Mouse (Mus musculus) small intestine, adult 2 months (tissue): Measurements from ENCODE around the gene Trim67. TPM values are rescaled to one million over a fixed set of nuclear protein-coding genes. Genes with fewer than 3 reads are reported as not detected.

Experiments
- H3K27ac ChIP-seq: fragments of 200-500 bp; 2 replicates; pipeline ENCODE4 v1.5.1; 2012; ENCODE audit warnings: low read depth, low read length, control low read depth, inconsistent platforms; ENCODE audit not compliant: insufficient read depth
- H3K27me3 ChIP-seq: fragments of 200-500 bp; 2 replicates; pipeline ENCODE4 v1.6.1; 2012; ENCODE audit warnings: mild to moderate bottlenecking, moderate library complexity, low read length, inconsistent platforms; ENCODE audit not compliant: control insufficient read depth, insufficient read depth
- H3K36me3 ChIP-seq: fragments of 200-500 bp; 2 replicates; pipeline ENCODE4 v1.6.1; 2012; ENCODE audit warnings: mild to moderate bottlenecking, low read length, control low read depth, inconsistent platforms; ENCODE audit not compliant: control insufficient read depth, insufficient read depth
- H3K4me1 ChIP-seq: fragments of 200-500 bp; 2 replicates; pipeline ENCODE4 v1.6.1; 2012; ENCODE audit warnings: low read length, inconsistent platforms, mixed read lengths; ENCODE audit not compliant: control insufficient read depth, insufficient read depth, insufficient read length
- H3K4me3 ChIP-seq: fragments of 200-500 bp; 2 replicates; pipeline ENCODE4 v1.5.1; 2012; ENCODE audit warnings: low read depth, mild to moderate bottlenecking, control low read depth, inconsistent platforms, low read length, moderate library complexity
- CTCF ChIP-seq: fragments of 200-500 bp; IDR thresholded peaks from 2 replicates; pipeline ENCODE4 v1.5.1; 2012; ENCODE audit warnings: low read depth, mild to moderate bottlenecking, control low read depth, inconsistent platforms, low read length, moderate library complexity, mixed read lengths; ENCODE audit not compliant: insufficient replicate concordance, insufficient read length; ENCODE audit errors: extremely low read depth
- POLR2A ChIP-seq: fragments of 200-500 bp; IDR thresholded peaks from 2 replicates; pipeline ENCODE4 v1.6.1; 2012; ENCODE audit warnings: low read depth, mild to moderate bottlenecking, control low read depth, inconsistent platforms, low read length, moderate library complexity
- WGBS: fragments of 180-500 bp; shearing (Covaris S2); methylation state at CpG from one replicate; pipeline ENCODE4 v1.1.7; 2018; 5-methylcytosine and 5-hydroxymethylcytosine counted together
- polyA plus RNA-seq: library from polyadenylated mRNA; depleted of rRNA; stranded (reverse); fragments of >200 nt; gene quantifications from 2 replicates; pipeline ENCODE4 v1.2.3, GENCODE M21; 2012

Trim67 gene
- polyA plus RNA-seq, 1 experiment, result 0.05 TPM

GRCm38 (mm10) chr8:124831941-124832340 is 39.0 kb downstream of the Trim67 start:
- H3K4me3 ChIP-seq, result no peak overlapping the region
- H3K4me1 ChIP-seq, result no peaks in the 10 kb centered on the region; the same call in 1 of the 2 replicates
- H3K27me3 ChIP-seq, result no peaks in the 10 kb centered on the region
- no peak overlapping the region for H3K27ac ChIP-seq
- no peaks in the 10 kb centered on the region for H3K36me3 ChIP-seq
- TF ChIP-seq POLR2A (no peak), CTCF (no peak)
- WGBS, result 76% methylated on average over 6 of the region's 6 CpGs

DNA sequence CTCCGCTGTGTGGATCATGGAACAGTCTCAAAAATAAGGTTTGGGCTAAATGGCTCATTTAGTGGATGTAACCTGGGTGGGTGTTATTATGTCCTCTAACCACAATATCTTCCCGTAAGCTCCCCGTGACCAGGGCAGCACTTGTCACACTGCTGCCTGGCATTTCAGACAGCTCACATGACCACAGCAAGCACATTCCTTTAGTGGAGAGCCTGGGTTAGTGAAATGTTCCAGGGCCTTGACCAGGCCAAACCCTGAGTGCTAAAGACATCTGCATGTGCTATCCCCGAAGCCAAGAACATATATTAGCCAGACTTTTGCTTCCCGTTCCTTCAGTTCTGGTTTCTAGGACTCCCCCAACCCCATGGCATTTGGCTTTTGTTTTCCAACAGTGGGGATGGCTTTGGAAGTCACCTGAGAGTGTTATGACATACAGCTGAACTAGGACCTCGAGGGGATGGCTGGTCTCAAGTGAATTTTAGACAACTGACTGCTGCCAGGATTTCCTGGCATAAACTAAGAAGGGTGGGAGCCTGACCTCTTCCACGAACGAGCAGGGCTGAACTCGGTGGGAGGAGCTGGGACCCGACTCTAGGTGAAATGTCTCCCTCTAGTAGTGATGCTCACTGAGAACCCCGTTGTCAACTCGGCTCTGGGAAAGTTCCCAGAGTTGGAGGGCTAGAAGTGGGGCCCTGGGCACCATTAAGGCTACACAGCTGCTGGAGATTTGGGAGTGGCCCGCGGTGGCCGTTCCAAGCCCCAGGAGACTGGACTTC is 40.7 kb downstream of the Trim67 start:
- WGBS, result 31% methylated on average over 15 of the region's 15 CpGs
- Histone ChIP-seq H3K27ac (no peak overlapping the region), H3K36me3 (peaks cover 2% of the 10 kb centered on the region; the same call in 1 of the 2 replicates), H3K4me1 (no peaks in the 10 kb centered on the region), H3K4me3 (no peak overlapping the region), H3K27me3 (no peaks in the 10 kb centered on the region)
- TF ChIP-seq CTCF (no peak), POLR2A (no peak)

DNA sequence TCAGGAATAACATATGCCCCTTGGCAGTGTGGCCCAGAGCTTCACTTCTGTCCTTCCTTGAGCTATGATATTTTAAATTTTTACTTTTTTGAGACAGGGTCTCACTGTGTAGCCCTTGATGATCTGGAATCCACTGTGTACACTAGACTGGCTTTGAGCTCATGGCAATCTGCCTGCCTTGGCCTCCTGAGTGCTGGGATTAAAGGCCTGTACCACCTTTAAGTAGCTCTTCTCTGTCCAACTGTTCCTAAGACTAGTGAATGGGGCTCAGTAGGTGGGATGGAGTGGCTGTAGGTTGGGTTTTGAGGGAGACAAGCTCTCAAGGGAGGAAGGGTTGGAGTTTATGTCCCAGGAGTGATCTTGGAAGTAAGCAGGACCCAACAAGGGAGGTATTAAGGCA is 43.0 kb downstream of the Trim67 start:
- Histone ChIP-seq H3K4me1 (no peaks in the 10 kb centered on the region), H3K27me3 (no peaks in the 10 kb centered on the region), H3K27ac (no peak overlapping the region), H3K4me3 (no peak overlapping the region), H3K36me3 (peaks cover 18% of the 10 kb centered on the region)
- TF ChIP-seq POLR2A, result no peak
- no peak for TF ChIP-seq CTCF

DNA sequence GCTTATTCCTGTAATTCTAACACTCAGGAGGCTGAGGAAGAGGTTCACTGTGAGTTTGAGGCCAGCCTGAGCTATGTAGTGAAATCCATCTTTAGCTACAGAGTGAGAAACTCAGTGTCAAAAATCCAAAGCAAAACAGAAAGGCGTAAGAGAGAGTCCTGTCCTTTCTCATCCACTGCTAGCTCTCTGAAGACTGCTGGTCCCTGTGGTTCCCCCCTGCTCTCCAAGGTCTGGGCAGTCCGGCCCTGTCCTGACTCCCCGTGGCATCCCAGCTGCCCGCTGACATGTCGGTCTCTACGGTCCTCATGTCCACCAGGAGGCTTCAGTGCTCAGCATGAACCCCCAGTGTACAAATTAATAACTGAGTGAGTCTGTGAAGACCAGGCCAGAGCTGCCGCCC is 43.4 kb downstream of the Trim67 start:
- TF ChIP-seq POLR2A (no peak), CTCF (no peak)
- Histone ChIP-seq H3K27ac (no peak overlapping the region), H3K27me3 (no peaks in the 10 kb centered on the region), H3K36me3 (peaks cover 20% of the 10 kb centered on the region), H3K4me1 (no peaks in the 10 kb centered on the region), H3K4me3 (no peak overlapping the region)
- 89% methylated on average over 7 of the region's 7 CpGs for WGBS

DNA sequence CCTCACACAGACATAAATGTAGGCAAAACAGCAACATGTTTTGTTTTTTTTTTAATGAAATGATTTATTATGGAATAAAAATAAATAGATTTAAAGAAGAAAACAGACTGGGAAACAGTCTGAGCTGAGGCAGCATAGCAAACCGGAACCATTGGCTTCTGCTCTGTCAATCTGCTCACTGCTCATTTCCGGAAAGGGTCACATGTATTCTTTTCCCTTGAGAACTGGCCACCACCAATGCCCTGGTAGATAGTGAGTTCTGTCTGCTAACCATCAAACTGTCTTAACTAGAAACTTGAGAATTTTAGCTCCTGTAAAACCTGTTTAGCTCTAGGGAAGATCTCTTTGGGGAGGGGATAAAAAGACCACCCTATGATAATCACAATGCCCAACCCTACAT is 44.0 kb downstream of the Trim67 start:
- WGBS, result 72% methylated on average over 2 of the region's 2 CpGs
- TF ChIP-seq POLR2A (no peak), CTCF (no peak)
- no peaks in the 10 kb centered on the region for H3K27me3 ChIP-seq

GRCm38 (mm10) chr8:124837956-124838355 is 45.1 kb downstream of the Trim67 start:
- no peak for TF ChIP-seq CTCF
- TF ChIP-seq POLR2A, result no peak
- 81% methylated on average over 2 of the region's 2 CpGs for WGBS

More for the DNA sequence above, 44.0 kb downstream of the Trim67 start:
- Histone ChIP-seq H3K27ac (no peak overlapping the region), H3K4me3 (no peak overlapping the region), H3K36me3 (peaks cover 25% of the 10 kb centered on the region), H3K4me1 (no peaks in the 10 kb centered on the region)

GRCm38 (mm10) chr8:124839371-124839770 is 46.5 kb downstream of the Trim67 start:
- TF ChIP-seq POLR2A (no peak), CTCF (no peak)
- Histone ChIP-seq H3K36me3 (peaks cover 28% of the 10 kb centered on the region), H3K4me3 (no peak overlapping the region), H3K4me1 (no peaks in the 10 kb centered on the region), H3K27me3 (no peaks in the 10 kb centered on the region), H3K27ac (no peak overlapping the region)
- WGBS, result 93% methylated on average over 10 of the region's 10 CpGs

More at GRCm38 (mm10) chr8:124837956-124838355, 45.1 kb downstream of the Trim67 start:
- H3K36me3 ChIP-seq, result peaks cover 27% of the 10 kb centered on the region
- H3K27me3 ChIP-seq, result no peaks in the 10 kb centered on the region
- no peak overlapping the region for H3K4me3 ChIP-seq
- H3K4me1 ChIP-seq, result no peaks in the 10 kb centered on the region
- no peak overlapping the region for H3K27ac ChIP-seq
